Mouse (Mus musculus) myocyte (in vitro differentiated cells): ENCODE results near the gene Mtmr3. TPM values are rescaled to one million over a fixed set of nuclear protein-coding genes. Genes with fewer than 3 reads are reported as not detected.

Experiments
- H3K27me3 ChIP-seq: one replicate; pipeline ENCODE4 v1.6.1; 2011; ENCODE audit not compliant: control insufficient read depth, insufficient read depth, insufficient read length
- H3K36me3 ChIP-seq: one replicate; pipeline ENCODE4 v1.6.1; 2011; ENCODE audit not compliant: control insufficient read depth, insufficient read depth
- H3K4me2 ChIP-seq: one replicate; pipeline ENCODE4 v1.6.1; 2011; ENCODE audit warnings: low read depth, control low read depth
- H3K4me3 ChIP-seq: one replicate; pipeline ENCODE4 v1.5.1; 2011; ENCODE audit warnings: mild to moderate bottlenecking, control low read depth, moderate library complexity
- H3K79me2 ChIP-seq: one replicate; pipeline ENCODE4 v1.6.1; 2011; ENCODE audit not compliant: control insufficient read depth, insufficient read depth
- H3ac ChIP-seq: one replicate; pipeline ENCODE4 v1.6.1; 2011; ENCODE audit not compliant: control insufficient read depth, insufficient read length
- CEBPB ChIP-seq: IDR thresholded peaks from 2 replicates; pipeline ENCODE4 v1.6.1; 2011; ENCODE audit warnings: mild to moderate bottlenecking, moderate library complexity; ENCODE audit not compliant: poor library complexity, insufficient read depth, severe bottlenecking
- E2F4 ChIP-seq: IDR thresholded peaks from one replicate; pipeline ENCODE4 v1.6.1; 2011; ENCODE audit warnings: mild to moderate bottlenecking, control low read depth, moderate library complexity; ENCODE audit not compliant: insufficient read depth
- MAX ChIP-seq: IDR thresholded peaks from one replicate; pipeline ENCODE4 v1.6.1; 2011; ENCODE audit warnings: low read depth, mild to moderate bottlenecking, control low read depth
- MYOD1 ChIP-seq, 3 experiments: IDR thresholded peaks; one replicate each; pipeline ENCODE4 v1.6.1; 2011; ENCODE audit warnings: control low read depth in 2 of 3, low read depth in 2 of 3, mild to moderate bottlenecking in 2 of 3, moderate library complexity in 1 of 3; ENCODE audit not compliant: insufficient read length in 2 of 3, control insufficient read depth in 1 of 3
- MYOG ChIP-seq, 3 experiments: IDR thresholded peaks; one replicate each; pipeline ENCODE4 v1.6.1; 2011; ENCODE audit warnings: control low read depth in 2 of 3, low read depth in 2 of 3, mild to moderate bottlenecking in 2 of 3; ENCODE audit not compliant: insufficient read length in 2 of 3, control insufficient read depth in 1 of 3, insufficient read depth in 1 of 3
- POLR2A ChIP-seq: IDR thresholded peaks from one replicate; pipeline ENCODE4 v1.6.1; 2011; ENCODE audit warnings: low read depth, mild to moderate bottlenecking, control low read depth, moderate library complexity; ENCODE audit not compliant: insufficient read length
- POLR2AphosphoS2 ChIP-seq: IDR thresholded peaks from one replicate; pipeline ENCODE4 v1.6.1; 2011; ENCODE audit warnings: low read depth, control low read depth; ENCODE audit not compliant: insufficient read length
- REST ChIP-seq: IDR thresholded peaks from one replicate; pipeline ENCODE4 v1.6.1; 2011; ENCODE audit warnings: mild to moderate bottlenecking, control low read depth, moderate library complexity; ENCODE audit not compliant: insufficient read depth, insufficient read length
- SRF ChIP-seq: IDR thresholded peaks from one replicate; pipeline ENCODE4 v1.6.1; 2011; ENCODE audit warnings: low read depth; ENCODE audit not compliant: control insufficient read depth, insufficient read length
- TCF12 ChIP-seq: IDR thresholded peaks from one replicate; pipeline ENCODE4 v1.6.1; 2011; ENCODE audit warnings: mild to moderate bottlenecking, control low read depth; ENCODE audit not compliant: poor library complexity, insufficient read depth, severe bottlenecking
- TCF3 ChIP-seq: IDR thresholded peaks from one replicate; pipeline ENCODE4 v1.6.1; 2011; ENCODE audit warnings: low read depth, control low read depth; ENCODE audit not compliant: insufficient read length
- USF1 ChIP-seq: IDR thresholded peaks from one replicate; pipeline ENCODE4 v1.6.1; 2011; ENCODE audit warnings: low read depth, mild to moderate bottlenecking, control low read depth, moderate library complexity
- polyA plus RNA-seq: library from polyadenylated mRNA; unstranded; fragments of >200 nt; fragmentation: generic; extraction: Trizol; gene quantifications from one replicate; pipeline ENCODE4 v1.2.1, GENCODE M21; 2012; ENCODE audit warnings: missing spikeins

The Mtmr3 gene
- polyA plus RNA-seq, 1 experiment, result 26.9 TPM

DNA sequence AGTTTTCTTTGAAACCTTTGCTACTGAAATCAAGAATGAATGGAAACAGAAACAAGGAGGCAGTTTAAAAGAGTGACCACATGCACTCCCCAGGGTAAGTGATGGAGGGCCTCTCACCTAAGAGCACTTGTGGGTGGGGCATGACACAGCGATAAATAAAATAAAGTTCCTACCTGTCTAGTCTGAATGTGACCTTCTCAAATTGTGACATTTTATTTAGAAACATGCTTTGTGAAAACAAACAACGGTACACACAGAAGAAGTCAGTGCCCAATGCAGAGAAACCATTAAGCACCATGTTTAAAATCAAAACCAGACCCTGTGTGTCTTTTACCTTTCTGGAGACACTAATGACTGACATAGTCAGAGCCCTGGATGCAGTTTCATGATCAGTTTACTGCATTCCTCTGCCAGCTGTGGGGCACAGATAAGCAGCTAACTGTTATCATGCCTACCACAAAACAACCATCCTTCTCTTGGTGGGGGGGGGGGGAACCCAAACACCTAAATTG lies 51.6 kb downstream of the Mtmr3 start:
- TF ChIP-seq MAX (no peak), CEBPB (no peak), E2F4 (no peak), MYOG (IDR thresholded peaks at IDR 0.05; ENCODE audit: control insufficient read depth in 1 of 3, insufficient read depth in 1 of 3, insufficient read length in 2 of 3, low read depth in 2 of 3) (no peak)

DNA sequence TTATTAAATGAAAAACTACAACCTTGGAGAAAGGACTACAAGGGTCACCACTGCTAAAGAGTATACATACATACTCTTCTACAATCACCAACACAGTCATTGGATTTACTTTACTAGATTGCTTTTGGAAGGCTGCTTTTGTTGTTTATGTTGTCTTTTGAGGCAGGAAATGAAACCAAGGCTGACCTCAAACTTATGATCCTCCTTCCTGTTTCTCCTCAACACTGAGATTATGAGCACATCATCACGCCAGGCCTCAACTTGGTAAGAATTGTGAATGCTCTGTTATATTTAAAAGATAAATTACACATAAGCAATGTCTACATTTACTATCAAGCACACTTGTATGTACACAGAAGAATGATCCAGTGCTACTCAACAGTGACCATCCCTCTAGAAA lies 58.0 kb downstream of the Mtmr3 start:
- Histone ChIP-seq H3K79me2 (peaks cover 42% of the 10 kb centered on the region), H3K4me2 (no peak overlapping the region), H3K27me3 (no peaks in the 10 kb centered on the region), H3K4me3 (no peak overlapping the region), H3K36me3 (no peaks in the 10 kb centered on the region), H3ac (no peak overlapping the region)
- TF ChIP-seq POLR2A (no peak), POLR2AphosphoS2 (no peak), REST (no peak), MAX (no peak), MYOG (IDR thresholded peaks at IDR 0.05; ENCODE audit: control insufficient read depth in 1 of 3, insufficient read depth in 1 of 3, insufficient read length in 2 of 3, low read depth in 2 of 3) (no peak), CEBPB (no peak), TCF12 (no peak), MYOD1 (IDR thresholded peaks at IDR 0.05; ENCODE audit: control insufficient read depth in 1 of 3, insufficient read length in 2 of 3, low read depth in 2 of 3) (no peak), TCF3 (no peak), E2F4 (no peak), USF1 (no peak), SRF (no peak)

More for the DNA sequence above, 51.6 kb downstream of the Mtmr3 start:
- Histone ChIP-seq H3K4me2 (no peak overlapping the region), H3K36me3 (no peaks in the 10 kb centered on the region), H3K27me3 (no peaks in the 10 kb centered on the region), H3ac (no peak overlapping the region), H3K79me2 (peaks cover 46% of the 10 kb centered on the region), H3K4me3 (no peak overlapping the region)

DNA sequence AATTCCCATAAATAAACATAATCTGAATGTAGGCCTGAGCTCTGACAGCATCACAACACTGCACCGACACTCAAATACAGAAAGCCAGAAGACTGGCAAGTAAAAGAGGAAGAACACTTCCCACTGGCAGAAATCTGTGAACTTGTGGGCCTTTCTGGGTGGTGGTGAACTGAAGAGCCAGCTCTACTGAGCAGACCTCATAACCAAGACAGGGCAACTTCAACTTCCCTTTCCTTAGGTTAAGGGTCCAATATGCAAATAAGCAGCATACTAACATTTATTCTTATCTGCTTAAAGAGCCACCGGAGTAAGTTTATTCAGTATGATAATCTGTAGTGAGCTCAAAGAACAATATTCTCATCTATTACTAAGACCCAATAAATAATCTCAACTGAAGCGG lies 67.5 kb downstream of the Mtmr3 start:
- Histone ChIP-seq H3K4me2 (no peak overlapping the region), H3K79me2 (no peaks in the 10 kb centered on the region), H3K27me3 (no peaks in the 10 kb centered on the region), H3K36me3 (peaks cover 33% of the 10 kb centered on the region), H3K4me3 (no peak overlapping the region), H3ac (no peak overlapping the region)
- TF ChIP-seq MAX (no peak), USF1 (no peak), E2F4 (no peak), MYOG (IDR thresholded peaks at IDR 0.05; ENCODE audit: control insufficient read depth in 1 of 3, insufficient read depth in 1 of 3, insufficient read length in 2 of 3, low read depth in 2 of 3) (no peak), POLR2AphosphoS2 (no peak), TCF12 (no peak), SRF (no peak), MYOD1 (IDR thresholded peaks at IDR 0.05; ENCODE audit: control insufficient read depth in 1 of 3, insufficient read length in 2 of 3, low read depth in 2 of 3) (no peak), POLR2A (no peak), REST (no peak), TCF3 (no peak), CEBPB (no peak)

- no peaks in the 10 kb centered on the region for H3K27me3 ChIP-seq
- no peak overlapping the region for H3K4me2 ChIP-seq
- H3K4me3 ChIP-seq, result no peak overlapping the region
- H3K79me2 ChIP-seq, result no peaks in the 10 kb centered on the region
- H3K36me3 ChIP-seq, result peaks cover 51% of the 10 kb centered on the region
- no peak overlapping the region for H3ac ChIP-seq
- no peak for TF ChIP-seq SRF
- TF ChIP-seq MYOG (IDR thresholded peaks at IDR 0.05; ENCODE audit: control insufficient read depth in 1 of 3, insufficient read depth in 1 of 3, insufficient read length in 2 of 3, low read depth in 2 of 3), result no peak
- no peak for TF ChIP-seq TCF12
- TF ChIP-seq REST, result no peak
- no peak for TF ChIP-seq POLR2AphosphoS2
- TF ChIP-seq MAX, result no peak
- no peak for TF ChIP-seq E2F4
Measured at GRCm38 (mm10) chr11:4522142-4522664, 72.5 kb downstream of the Mtmr3 start.

DNA sequence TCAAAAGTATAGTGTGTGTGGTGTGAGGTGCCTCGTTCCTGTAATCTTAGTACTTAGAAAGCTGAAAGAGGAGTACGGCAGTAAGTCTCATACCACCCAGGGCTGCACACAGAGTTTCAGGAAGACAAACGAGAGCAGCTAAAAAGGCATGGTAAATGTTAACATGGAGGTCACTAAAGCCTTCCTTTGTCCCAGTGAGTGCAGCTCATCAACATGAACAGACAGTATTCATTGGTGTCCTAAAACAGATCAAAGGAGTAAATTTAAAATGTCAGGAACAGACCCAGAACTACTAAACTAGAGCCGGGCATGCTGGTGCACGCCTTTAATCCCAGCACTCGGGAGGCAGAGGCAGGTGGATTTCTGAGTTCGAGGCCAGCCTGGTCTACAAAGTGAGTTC lies 75.7 kb downstream of the Mtmr3 start:
- Histone ChIP-seq H3ac (no peak overlapping the region), H3K4me3 (no peak overlapping the region), H3K4me2 (no peak overlapping the region), H3K27me3 (no peaks in the 10 kb centered on the region), H3K79me2 (no peaks in the 10 kb centered on the region), H3K36me3 (peaks cover 52% of the 10 kb centered on the region)
- no peak for TF ChIP-seq E2F4
- no peak for TF ChIP-seq MAX
- TF ChIP-seq MYOG (IDR thresholded peaks at IDR 0.05; ENCODE audit: control insufficient read depth in 1 of 3, insufficient read depth in 1 of 3, insufficient read length in 2 of 3, low read depth in 2 of 3), result no peak
- TF ChIP-seq REST, result no peak
- TF ChIP-seq POLR2A, result no peak
- TF ChIP-seq MYOD1 (IDR thresholded peaks at IDR 0.05; ENCODE audit: control insufficient read depth in 1 of 3, insufficient read length in 2 of 3, low read depth in 2 of 3), result no peak
- no peak for TF ChIP-seq TCF12
- TF ChIP-seq CEBPB, result no peak
- TF ChIP-seq USF1, result no peak
- TF ChIP-seq SRF, result no peak
- TF ChIP-seq TCF3, result no peak
- no peak for TF ChIP-seq POLR2AphosphoS2
